Mouse (Mus musculus): ENCODE measurements around the gene Svep1.

Gene Svep1

DNA sequence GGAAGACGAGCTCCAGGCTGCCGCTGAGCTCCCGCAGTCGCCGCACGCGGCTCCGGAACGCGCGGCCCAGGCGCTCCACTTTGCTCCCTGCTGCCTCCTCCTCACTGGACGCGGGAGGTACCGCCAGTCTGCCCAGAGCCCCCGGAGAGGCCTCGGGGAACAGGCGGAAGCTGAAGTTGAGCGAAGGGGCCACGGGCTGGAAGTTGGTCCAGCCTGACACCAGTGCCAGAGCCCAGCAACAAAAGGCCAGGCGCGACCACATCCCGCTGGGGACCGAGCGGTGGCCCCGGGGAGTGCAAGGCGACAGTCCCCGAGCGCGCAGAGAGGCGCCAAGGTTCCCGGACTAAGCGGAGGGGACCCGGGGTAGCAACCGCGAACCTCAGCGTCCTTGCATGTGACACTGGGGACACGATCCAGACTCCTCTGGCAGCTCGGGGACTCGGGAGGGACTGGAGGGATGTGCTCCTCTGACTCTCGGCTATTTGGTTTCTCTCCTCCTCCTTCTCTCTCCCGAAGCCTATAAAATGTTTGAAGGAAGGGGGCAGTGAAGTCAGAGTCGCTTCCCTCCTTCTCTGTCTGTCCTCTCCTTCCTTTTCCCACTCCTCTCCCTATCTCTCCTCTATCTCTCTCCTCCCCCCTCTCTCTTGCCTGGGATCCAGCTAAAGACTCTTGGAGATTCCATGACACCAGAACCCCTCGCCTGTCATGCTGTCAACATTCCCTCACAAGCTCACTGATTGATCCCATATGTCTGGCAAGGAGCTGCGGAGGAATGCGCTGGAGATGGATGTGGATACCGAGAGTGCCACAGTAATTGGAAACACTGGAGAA is at the start of gene Svep1:
Gene Svep1, minus strand, starts transcription at position 745 of the 831 bp plus-strand sequence.
- DNase-seq (ENCODE audit: low read depth, low spot score) = peak; percentile 45

DNA sequence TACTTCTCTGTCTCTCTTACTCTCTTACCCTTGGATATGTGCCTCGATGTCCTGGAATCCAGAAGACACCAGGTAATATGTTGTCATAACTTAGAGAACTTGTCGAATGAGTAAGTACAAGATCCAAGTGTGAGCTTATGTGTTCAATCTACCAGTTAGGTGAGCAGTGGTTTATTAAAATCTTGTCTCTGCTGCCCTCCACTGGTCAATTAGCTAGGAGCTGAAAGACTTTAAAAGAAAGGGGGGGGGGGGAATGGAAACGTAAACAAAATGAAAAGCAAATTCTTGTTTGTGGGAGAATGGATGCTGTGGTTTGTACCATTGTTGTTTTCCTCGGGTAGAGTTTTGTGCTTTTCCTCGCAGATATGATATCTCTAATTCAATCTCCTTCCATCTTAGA is 46.8 kb upstream of the Svep1 start:
- peak; percentile 87 for DNase-seq (ENCODE audit: low read depth, low spot score)

GRCm38 (mm10) chr4:58252381-58252780 is 45.7 kb upstream of the Svep1 start:
- DNase-seq (ENCODE audit: low read depth, low spot score) = no peak

DNA sequence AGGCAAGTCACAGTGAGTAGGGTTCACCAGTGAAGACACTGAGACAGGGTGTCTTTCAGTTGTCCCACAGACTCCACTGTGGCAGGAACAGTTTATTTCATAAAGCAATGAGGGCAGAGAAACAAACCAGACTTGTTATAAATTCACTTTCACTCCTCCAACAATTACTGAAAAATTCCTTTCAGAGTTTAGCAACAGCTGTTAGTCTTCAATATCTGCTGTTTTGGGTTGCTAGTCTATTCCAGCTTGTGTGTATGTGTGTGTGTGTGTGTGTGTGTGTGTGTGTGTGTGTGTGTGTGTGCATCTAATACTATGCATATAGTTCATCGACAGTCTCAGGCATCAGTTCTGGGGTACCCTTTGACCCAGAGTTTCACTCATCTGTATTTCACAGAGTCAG is 38.9 kb upstream of the Svep1 start:
- DNase-seq (ENCODE audit: low read depth, low spot score) = no peak

- no peak for DNase-seq (ENCODE audit: low read depth, low spot score)
Observed at GRCm38 (mm10) chr4:58240416-58240815, 33.8 kb upstream of the Svep1 start.

DNA sequence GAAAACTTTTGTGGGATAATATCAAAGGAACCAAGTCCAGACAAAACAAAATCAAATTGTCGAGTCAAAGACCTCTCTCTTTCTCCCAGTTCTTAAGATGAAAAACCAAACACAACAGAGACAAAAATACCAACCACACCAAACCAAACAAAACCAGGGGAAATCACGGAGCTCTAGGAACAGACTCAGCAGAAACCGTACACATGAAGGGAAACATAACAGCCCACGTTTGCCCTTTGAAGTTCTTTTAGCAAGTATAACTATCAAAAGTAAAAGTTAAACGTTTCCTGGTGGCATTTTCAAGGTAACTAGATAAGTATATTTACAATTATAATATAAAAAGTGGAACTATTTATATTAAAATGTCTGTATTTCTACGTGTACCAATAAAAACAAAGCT is 29.2 kb upstream of the Svep1 start:
- no peak for DNase-seq (ENCODE audit: low read depth, low spot score)

- no peak for DNase-seq (ENCODE audit: low read depth, low spot score)
Observed at GRCm38 (mm10) chr4:58223499-58223898, 16.8 kb upstream of the Svep1 start.

DNA sequence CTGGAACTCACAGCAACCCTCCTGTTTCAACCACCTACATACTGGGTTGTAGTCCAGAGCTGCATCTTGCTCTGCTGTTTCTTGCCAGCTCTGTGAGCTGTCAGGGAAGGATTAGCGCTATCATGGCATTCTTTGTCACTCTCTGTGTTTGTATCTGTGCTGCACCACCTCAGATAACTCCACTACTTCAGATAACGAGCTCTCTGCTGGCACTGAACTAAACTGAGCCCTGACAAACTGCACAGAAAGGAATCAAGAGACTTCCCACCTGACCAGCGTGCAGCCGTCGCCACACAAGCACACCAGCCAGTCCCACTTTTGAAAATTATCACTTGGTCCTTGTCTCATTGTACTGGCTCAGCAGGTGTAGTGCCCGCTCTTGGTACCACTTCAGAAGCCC is 4.7 kb upstream of the Svep1 start:
- no peak for DNase-seq (ENCODE audit: low read depth, low spot score)

DNA sequence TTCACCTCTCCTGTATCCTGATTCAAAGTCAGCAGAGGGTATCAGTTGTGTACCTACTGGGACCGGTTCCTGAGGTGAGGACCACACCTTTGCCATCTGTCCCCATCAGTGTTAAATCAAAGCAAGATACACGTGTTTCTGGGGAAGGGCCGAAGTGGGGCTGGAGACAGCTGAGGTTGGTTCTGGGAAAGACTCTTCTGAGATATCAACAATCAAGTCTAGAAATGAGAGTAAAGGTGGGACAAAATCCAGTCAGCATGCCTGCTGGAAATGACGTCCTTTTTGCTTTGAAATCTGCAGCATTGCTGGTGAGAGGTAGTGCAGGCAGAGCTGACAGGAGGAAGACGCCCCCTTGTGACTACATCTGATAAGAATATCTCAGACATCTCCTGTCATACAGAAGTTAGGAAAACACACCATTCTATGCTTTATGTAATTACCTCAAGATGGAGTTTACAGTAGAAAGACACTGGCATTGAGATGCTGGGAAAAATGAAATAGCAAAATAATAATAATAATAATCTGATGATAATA is 4.0 kb upstream of the Svep1 start:
- DNase-seq (ENCODE audit: low read depth, low spot score) = peak; percentile 78

GRCm38 (mm10) chr4:58205750-58206114 is 927 bp downstream of the Svep1 start:
- DNase-seq (ENCODE audit: low read depth, low spot score) = peak; percentile 69

DNA sequence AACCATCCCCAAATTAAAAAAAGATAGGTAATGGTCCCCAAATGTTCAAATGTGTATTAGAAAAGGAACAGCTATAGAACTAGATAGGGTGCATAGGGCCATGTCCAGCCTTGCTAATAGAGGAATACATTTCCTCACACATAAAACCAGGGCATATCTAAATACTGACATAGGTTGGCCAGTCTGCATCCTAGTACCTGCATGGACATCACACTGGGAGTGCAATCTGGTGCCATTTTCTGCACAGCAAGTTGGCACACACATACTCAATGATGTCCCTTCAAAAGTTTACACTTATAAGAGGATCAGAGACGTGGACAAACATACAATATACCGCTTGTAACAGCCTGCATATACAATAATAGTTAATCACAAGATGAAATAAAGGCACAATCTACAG is 5.0 kb downstream of the Svep1 start:
- DNase-seq (ENCODE audit: low read depth, low spot score) = peak; percentile 93

DNA sequence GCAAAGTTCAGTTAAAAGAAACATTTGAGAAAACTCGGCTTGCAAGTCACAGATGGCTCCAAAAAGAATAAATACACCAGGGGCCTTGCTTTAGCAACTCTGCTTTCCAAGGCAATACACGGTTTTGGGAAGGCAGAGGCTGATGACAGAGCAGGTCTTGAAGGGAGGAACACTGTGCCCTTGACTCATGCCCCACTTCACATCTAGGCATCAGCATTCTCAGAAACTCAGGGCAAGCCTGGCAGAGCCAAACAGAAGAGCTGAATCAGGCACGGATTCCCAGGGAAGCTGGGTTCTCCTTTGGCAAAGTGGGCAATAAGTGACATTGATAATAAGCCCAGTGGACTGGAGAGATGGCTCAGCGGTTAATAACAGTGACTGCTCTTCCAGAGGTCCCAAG is 5.8 kb downstream of the Svep1 start:
- DNase-seq (ENCODE audit: low read depth, low spot score) = no peak

GRCm38 (mm10) chr4:58197230-58197629 is 9.4 kb downstream of the Svep1 start:
- DNase-seq (ENCODE audit: low read depth, low spot score) = no peak

DNA sequence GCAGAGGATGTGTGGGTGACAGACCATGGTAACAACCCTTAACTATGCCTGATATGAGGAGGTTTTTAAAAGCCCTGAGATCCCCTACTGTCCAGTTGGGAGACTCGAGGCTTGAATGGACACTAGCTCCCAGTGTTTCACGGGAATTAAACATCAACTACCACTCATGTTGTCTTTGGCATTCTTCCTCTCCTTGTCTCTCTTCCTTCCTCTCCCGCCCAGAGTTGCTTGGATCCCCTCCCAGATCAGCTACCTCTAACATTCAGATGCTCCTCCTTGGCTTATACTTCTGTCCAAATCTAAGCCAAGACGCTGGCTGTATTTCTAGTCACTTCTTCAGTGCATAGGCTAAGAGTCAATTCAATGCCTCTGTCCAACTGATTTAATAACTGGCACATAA is 9.9 kb downstream of the Svep1 start:
- peak; percentile 57 for DNase-seq (ENCODE audit: low read depth, low spot score)

- DNase-seq (ENCODE audit: low read depth, low spot score) = no peak
Observed at GRCm38 (mm10) chr4:58195936-58196335, 10.7 kb downstream of the Svep1 start.

GRCm38 (mm10) chr4:58189281-58189680 is 17.4 kb downstream of the Svep1 start:
- no peak for DNase-seq (ENCODE audit: low read depth, low spot score)

DNA sequence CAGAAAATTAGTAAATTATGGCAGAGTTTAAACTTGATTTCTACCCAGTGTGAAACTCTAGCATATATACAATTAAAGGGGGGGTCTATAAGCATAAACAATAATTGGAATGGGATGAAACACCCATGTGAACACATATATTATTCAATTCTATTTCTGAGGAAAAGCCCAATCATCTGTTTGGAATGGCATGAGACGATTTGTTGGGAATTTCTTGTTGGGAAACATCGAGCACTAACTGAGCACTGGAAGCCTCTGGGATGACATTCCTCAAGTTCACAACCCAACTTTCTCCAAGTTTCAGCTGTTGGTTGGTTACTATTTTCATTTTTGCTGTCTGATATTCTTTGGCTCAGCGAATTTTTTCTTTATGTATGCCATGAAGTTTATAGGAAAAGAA is 21.3 kb downstream of the Svep1 start:
- DNase-seq (ENCODE audit: low read depth, low spot score) = no peak

DNA sequence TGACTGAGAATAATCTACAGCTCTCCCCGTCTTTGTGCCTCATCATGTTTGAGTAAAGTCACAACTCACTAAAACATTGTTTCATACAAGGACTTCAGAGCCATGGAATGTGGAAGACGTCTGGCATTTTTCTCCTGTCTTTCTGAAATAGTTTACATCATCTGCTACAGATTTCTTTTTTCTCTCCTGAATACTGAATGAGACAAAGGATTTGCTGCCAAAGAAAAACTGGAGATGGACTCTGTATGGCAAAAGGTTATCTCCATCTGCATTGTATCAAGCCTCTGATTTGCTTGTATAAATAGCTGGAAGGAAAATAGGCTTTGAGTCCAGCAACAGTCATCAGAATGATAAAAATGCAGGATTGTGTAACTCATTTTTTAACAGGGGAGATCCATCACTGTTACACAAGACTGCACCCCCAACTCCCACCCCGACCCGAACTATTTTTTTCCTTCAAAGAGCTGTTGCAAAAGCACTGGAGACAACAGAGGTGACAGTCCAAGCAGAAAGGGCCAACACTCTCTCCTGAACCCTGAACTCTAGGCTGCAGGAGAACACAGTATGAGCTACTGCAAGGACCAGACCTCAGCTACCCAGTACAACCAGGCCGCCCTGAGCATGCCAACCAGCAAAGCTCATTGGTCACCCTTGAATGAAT is 21.8 kb downstream of the Svep1 start:
- no peak for DNase-seq (ENCODE audit: low read depth, low spot score)

- DNase-seq (ENCODE audit: low read depth, low spot score) = no peak
Observed at GRCm38 (mm10) chr4:58183897-58184296, 22.8 kb downstream of the Svep1 start.

DNA sequence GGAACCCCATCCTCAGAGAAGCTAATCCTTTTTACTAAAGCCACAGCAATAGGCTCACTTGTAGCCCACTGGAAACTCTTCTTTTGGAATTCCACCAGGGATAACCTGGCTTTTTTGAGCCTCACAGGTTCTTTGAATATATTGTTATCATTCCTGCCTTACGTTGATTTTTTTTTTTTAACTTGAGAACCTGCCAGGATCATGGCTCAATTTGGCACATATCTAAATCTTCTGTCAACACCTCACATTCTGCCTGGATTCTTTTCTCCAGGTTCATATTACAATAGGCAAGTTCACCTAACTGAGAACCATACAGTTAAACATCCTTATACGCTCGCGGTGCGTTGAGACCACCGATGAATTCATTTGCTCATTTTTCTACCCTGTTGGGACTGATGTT is 28.2 kb downstream of the Svep1 start:
- DNase-seq (ENCODE audit: low read depth, low spot score) = no peak

DNA sequence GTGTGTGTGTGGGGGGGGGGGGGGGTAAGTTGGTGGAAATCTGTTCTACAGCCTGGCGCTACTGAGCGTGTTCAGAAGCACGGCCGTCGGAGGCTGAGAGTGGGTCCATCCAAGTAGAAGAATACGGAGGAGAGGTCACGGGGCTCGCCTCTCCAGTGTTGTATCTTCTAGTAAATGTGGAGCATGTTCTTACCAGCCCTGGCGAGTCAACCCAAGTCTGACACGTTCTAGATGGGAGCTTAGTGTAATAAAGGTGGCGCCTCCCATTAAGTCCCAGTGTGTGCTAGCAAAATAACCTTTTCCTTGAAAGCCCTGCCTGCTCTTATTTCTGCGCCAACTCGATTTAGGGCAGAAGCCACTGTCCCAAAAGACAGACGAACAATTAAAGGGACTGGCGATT is 29.4 kb downstream of the Svep1 start:
- DNase-seq (ENCODE audit: low read depth, low spot score) = no peak

DNA sequence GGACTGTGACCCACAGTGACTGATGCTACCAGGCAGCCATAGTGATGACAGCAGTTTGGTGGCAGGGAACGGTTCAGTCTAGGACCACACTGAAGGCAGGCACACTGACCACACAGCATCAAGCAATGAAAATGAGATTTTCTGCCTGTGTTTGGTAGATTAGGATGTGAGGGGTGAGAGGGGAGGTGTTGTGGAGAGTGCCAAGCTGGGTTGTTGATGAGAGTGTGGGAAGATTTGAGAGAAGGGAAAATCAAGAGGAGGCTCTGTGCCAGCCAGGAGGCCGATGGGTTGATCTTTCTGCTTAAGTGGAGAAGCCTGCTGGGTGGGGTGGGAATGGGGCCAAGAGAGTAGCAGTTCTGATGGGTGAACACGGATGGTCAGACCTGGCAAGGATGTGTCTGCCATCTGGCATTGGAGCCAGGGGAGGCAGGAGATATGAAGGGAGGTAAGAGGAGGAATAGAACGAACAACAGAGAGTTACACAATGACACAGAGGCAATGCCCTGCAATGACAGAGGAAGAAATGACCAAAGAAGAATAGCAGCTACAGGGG is 32.1 kb downstream of the Svep1 start:
- peak; percentile 99 for DNase-seq (ENCODE audit: low read depth, low spot score)

DNA sequence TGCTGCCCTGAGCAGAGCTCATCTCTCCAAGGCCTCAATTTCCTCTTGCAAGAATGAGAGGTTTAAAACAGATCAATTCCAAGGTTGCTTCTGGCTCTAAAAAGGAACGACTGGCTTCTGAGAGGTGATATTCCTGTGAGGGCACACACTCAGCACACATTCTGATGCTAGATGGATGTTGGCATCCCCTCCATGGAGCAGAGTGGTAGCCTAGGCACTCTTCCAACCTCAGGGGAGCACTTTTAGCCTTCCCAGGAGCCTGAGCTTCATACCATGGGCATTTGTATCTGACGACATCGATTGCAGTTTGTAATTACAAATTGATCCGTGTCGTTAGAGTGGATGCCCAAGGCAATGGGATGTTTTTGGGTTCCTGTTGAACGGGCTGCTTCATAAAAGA is 33.3 kb downstream of the Svep1 start:
- peak; percentile 51 for DNase-seq (ENCODE audit: low read depth, low spot score)
